Mouse (Mus musculus): ENCODE results near the gene Catsper3.

GRCm38 (mm10) chr13:55760576-55760975, 23.8 kb upstream of the Catsper3 start:
- no peak for TF ChIP-seq CTCF (IDR thresholded peaks at IDR 0.05; ENCODE audit: extremely low read depth, insufficient read depth, low read length)
- no peak for TF ChIP-seq POLR2A (IDR thresholded peaks at IDR 0.05; ENCODE audit: extremely low read depth, insufficient read depth, low read length)

Measured in cortical plate, adult 2 months (tissue).